11 mouse cellular contexts compared by ENCODE assay signal in the genomic region with DNA sequence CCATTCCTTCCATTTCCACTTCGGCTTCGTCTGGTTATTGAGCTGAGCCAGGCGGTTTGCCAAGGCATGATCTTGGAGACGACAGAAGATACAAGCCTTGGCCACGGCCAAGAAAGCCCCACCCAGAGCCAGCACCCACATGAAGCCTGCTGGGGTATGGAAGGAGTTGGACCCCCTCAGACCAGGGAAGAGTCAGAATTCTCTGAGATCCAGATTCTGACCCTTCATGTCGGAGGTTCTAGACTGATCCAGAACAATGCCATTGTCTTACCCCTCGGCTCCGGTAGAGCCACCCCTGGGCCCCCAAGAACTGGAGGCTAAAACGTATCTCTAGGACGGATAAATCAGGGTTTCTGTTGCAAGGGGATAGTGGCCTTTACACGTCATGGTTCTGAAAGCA. TPM values are rescaled to one million over a fixed set of nuclear protein-coding genes. Genes with fewer than 3 reads are reported as not detected.
A peak's percentile ranks its signal among the peaks of the same experiment; 100 is the strongest.
DNase-seq lines count a peak whose midpoint lies in the region; ATAC-seq lines count a peak whose summit lies in the region.
"Had no signal": no experiment of that assay in that cellular context is flagged by ENCODE, and none has a peak within 500 bp of the region (broad histone marks: within the 10 kb centered on the region; RNA-seq: fewer than 3 reads in every experiment).

TSS of gene Tmem95 (minus strand) at position 141 of the 400 bp plus-strand sequence.

- H3K27me3 ChIP-seq in liver, embryonic 11.5 days (replicated peaks; ENCODE audit: control insufficient read depth, insufficient read depth, low read length): no peaks in the 10 kb centered on the region
- peaks cover 5% of the 10 kb centered on the region; the same call in 1 of the 2 replicates for H3K27me3 ChIP-seq in forebrain, embryonic 11.5 days (ENCODE audit: control insufficient read depth, insufficient read depth, low read length)
- H3K27me3 ChIP-seq in intestine, embryonic 16.5 days (replicated peaks; ENCODE audit: control insufficient read depth, insufficient read depth, low read length): no peaks in the 10 kb centered on the region
- H3K27me3 ChIP-seq in neural tube, embryonic 13.5 days: peaks cover 15% of the 10 kb centered on the region

- no peaks in the 10 kb centered on the region for H3K36me3 ChIP-seq in liver, embryonic 11.5 days (ENCODE audit: control insufficient read depth, insufficient read depth, low read length)
- no peaks in the 10 kb centered on the region for H3K36me3 ChIP-seq in forebrain, embryonic 11.5 days (ENCODE audit: control insufficient read depth, insufficient read depth, low read length)
- no peaks in the 10 kb centered on the region for H3K36me3 ChIP-seq in intestine, embryonic 16.5 days (ENCODE audit: control insufficient read depth, insufficient read depth, low read length)
- H3K36me3 ChIP-seq in neural tube, embryonic 13.5 days: no peaks in the 10 kb centered on the region

- peak within 1 kb of the TSS; percentile 63 for H3K4me3 ChIP-seq in liver, embryonic 11.5 days (ENCODE audit: low read depth, low read length)
- H3K4me3 ChIP-seq in forebrain, embryonic 11.5 days (ENCODE audit: low read depth, low read length): 0 out of 2 replicates have a peak within 1 kb of the TSS, but pooled peaks have one; percentile 6
- no peak within 1 kb of the TSS for H3K4me3 ChIP-seq in intestine, embryonic 16.5 days (ENCODE audit: low read length)
- peak within 1 kb of the TSS; percentile 15; the same call in 1 of the 2 replicates for H3K4me3 ChIP-seq in neural tube, embryonic 13.5 days

- no peak for DNase-seq in liver, embryonic 11.5 days (ENCODE audit: low spot score)
- no peak for DNase-seq in liver
- no peak for DNase-seq in forebrain, embryonic 11.5 days (ENCODE audit: low spot score)
- no peak for DNase-seq in cerebellum, postnatal 14 days
- DNase-seq in right cerebral cortex, postnatal 25 days: no peak
- DNase-seq in gastrocnemius, adult 8-10 months (ENCODE audit: low spot score in 2 of 2): no peak
- DNase-seq: left cerebral cortex, postnatal 4 days had no signal

- 89% methylated on average over 11 of the region's 11 CpGs for WGBS in liver, embryonic 11.5 days
- 92% methylated on average over 11 of the region's 11 CpGs for WGBS in forebrain, embryonic 11.5 days
- 90% methylated on average over 11 of the region's 11 CpGs for WGBS in intestine, embryonic 16.5 days
- WGBS in neural tube, embryonic 13.5 days: 93% methylated on average over 11 of the region's 11 CpGs

- peak within 1 kb of the TSS; percentile 92 for H3K27ac ChIP-seq in liver, embryonic 11.5 days (ENCODE audit: low read depth, low read length)
- H3K27ac ChIP-seq in forebrain, embryonic 11.5 days (ENCODE audit: low read depth, low read length): no peak within 1 kb of the TSS
- no peak within 1 kb of the TSS for H3K27ac ChIP-seq in intestine, embryonic 16.5 days (ENCODE audit: low read length)
- no peak within 1 kb of the TSS for H3K27ac ChIP-seq in neural tube, embryonic 13.5 days (replicated peaks)

- H3K9me3 ChIP-seq in liver, embryonic 11.5 days (ENCODE audit: control insufficient read depth, low read length): no peaks in the 10 kb centered on the region
- H3K9me3 ChIP-seq in forebrain, embryonic 11.5 days (ENCODE audit: control insufficient read depth, low read length): no peaks in the 10 kb centered on the region
- no peaks in the 10 kb centered on the region for H3K9me3 ChIP-seq in intestine, embryonic 16.5 days (ENCODE audit: control insufficient read depth, low read length)
- H3K9me3 ChIP-seq in neural tube, embryonic 13.5 days: no peaks in the 10 kb centered on the region

- peaks cover 57% of the 10 kb centered on the region for H3K4me1 ChIP-seq in liver, embryonic 11.5 days (replicated peaks; ENCODE audit: control insufficient read depth, insufficient read depth, low read length)
- peaks cover 6% of the 10 kb centered on the region; the same call in 1 of the 2 replicates for H3K4me1 ChIP-seq in forebrain, embryonic 11.5 days (replicated peaks; ENCODE audit: control insufficient read depth, insufficient read depth, low read length)
- H3K4me1 ChIP-seq in intestine, embryonic 16.5 days (ENCODE audit: control insufficient read depth, insufficient read depth, low read length): peaks cover 40% of the 10 kb centered on the region
- H3K4me1 ChIP-seq in neural tube, embryonic 13.5 days (replicated peaks): peaks cover 41% of the 10 kb centered on the region

- no peak for ATAC-seq in liver, embryonic 11.5 days (replicated peaks; ENCODE audit: low FRiP score)
- no peak for ATAC-seq in forebrain, embryonic 11.5 days (replicated peaks; ENCODE audit: low FRiP score)
- no peak for ATAC-seq in intestine, embryonic 16.5 days
- ATAC-seq in neural tube, embryonic 13.5 days (ENCODE audit: low read depth): no peak

- H3K4me2 ChIP-seq in liver, embryonic 11.5 days: peak within 1 kb of the TSS; percentile 99
- peak within 1 kb of the TSS; percentile 43; the same call in 1 of the 2 replicates for H3K4me2 ChIP-seq in forebrain, embryonic 11.5 days (ENCODE audit: low read depth, low read length, severe bottlenecking)
- peak within 1 kb of the TSS; percentile 24; the same call in 1 of the 2 replicates for H3K4me2 ChIP-seq in intestine, embryonic 16.5 days (ENCODE audit: low read depth, low read length)
- peak within 1 kb of the TSS; percentile 39 for H3K4me2 ChIP-seq in neural tube, embryonic 13.5 days

- H3K9ac ChIP-seq in liver, embryonic 11.5 days (ENCODE audit: low read depth, low read length): peak within 1 kb of the TSS; percentile 25; the same call in 1 of the 2 replicates
- H3K9ac ChIP-seq in forebrain, embryonic 11.5 days (ENCODE audit: low read length): peak within 1 kb of the TSS; percentile 29
- H3K9ac ChIP-seq in intestine, embryonic 16.5 days (ENCODE audit: low read depth, low read length): peak within 1 kb of the TSS; percentile 41; the same call in 1 of the 2 replicates
- peak within 1 kb of the TSS; percentile 4; the same call in 1 of the 2 replicates for H3K9ac ChIP-seq in neural tube, embryonic 13.5 days

RNA-seq across cellular contexts. Expression of gene Tmem95, which starts in this region (rescaled TPM):
- polyA plus RNA-seq in liver, embryonic 11.5 days (2014; fragmentation: Nextera tagmentation; extraction: Ambion mirVana): not detected in 2 replicates
- polyA plus RNA-seq in forebrain, embryonic 11.5 days (2014; fragmentation: Nextera tagmentation; extraction: Ambion mirVana): 0.40 TPM in 1 of 2 replicates, not detected in the other
- not detected in 2 replicates for polyA plus RNA-seq in intestine, embryonic 16.5 days (2015; fragmentation: Nextera tagmentation; extraction: Ambion mirVana)
- not detected in 2 replicates for polyA plus RNA-seq in neural tube, embryonic 13.5 days (2015; fragmentation: Nextera tagmentation; extraction: Ambion mirVana)
- not detected for total RNA-seq in gastrocnemius, adult 8-10 months (2022)
- total RNA-seq: left cerebral cortex, postnatal 4 days had no signal
- polyA plus RNA-seq: cortical plate, adult 2 months; spleen, adult 2 months had no signal

Comparison
In these comparisons a context has a peak if more than half of its experiments do, and no peak if none do; other contexts are left out.
1. H3K4me2 ChIP-seq: peak in every context shown above with its lines; median percentile 99 in liver, embryonic 11.5 days; 43 in forebrain, embryonic 11.5 days; 39 in neural tube, embryonic 13.5 days; 24 in intestine, embryonic 16.5 days.